In the genomic region with DNA sequence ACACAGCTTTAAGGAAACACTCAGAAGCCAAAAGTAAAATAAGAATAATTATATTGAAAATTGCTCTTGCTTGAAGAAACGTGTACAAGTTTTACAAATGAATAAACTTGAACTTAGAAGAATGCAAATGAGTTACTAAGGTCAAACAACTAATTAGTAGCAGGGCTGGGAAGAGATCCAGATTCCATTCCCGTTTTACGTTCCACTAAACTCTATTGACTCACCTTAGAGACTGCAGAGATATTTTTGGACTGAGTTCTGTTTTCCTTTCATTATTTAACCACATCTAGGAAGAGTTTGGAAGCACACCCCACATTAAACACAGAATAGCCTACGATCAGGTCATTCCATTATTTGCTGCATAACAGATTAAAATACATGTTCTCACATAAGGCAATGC, we compare ENCODE assay signal across 17 mouse cellular contexts.
"Had no signal": no experiment of that assay in that cellular context is flagged by ENCODE, and none has a peak within 500 bp of the region (broad histone marks: within the 10 kb centered on the region; RNA-seq: fewer than 3 reads in every experiment).

No protein-coding gene starts in this region.

- ATAC-seq: intestine, embryonic 16.5 days; liver, postnatal 0 days; midbrain, embryonic 15.5 days had no signal

- H3K4me1 ChIP-seq: limb, embryonic 12.5 days; liver, embryonic 13.5 days; lung, embryonic 15.5 days; megakaryocyte, embryonic 14.5 days; midbrain, embryonic 15.5 days; neural tube, embryonic 13.5 days had no signal

- H3K4me2 ChIP-seq: limb, embryonic 12.5 days; liver, embryonic 13.5 days; lung, embryonic 15.5 days; midbrain, embryonic 11.5 days; midbrain, embryonic 15.5 days; neural tube, embryonic 13.5 days had no signal

- H3K27me3 ChIP-seq: limb, embryonic 12.5 days; liver, embryonic 13.5 days; lung, embryonic 15.5 days; megakaryocyte, embryonic 14.5 days; midbrain, embryonic 15.5 days; neural tube, embryonic 13.5 days had no signal

- H3K4me3 ChIP-seq: limb, embryonic 12.5 days; liver, embryonic 13.5 days; lung, embryonic 15.5 days; megakaryocyte, embryonic 14.5 days; midbrain, embryonic 15.5 days; neural tube, embryonic 13.5 days had no signal

- DNase-seq: liver; liver, embryonic 13.5 days; liver, postnatal 0 days; lung, postnatal 14 days; retina, postnatal 1 day; right cerebral cortex, postnatal 4 days; spleen, adult 18-20 months; thymus, adult 18-20 months; thymus, postnatal 14 days had no signal

- H3K36me3 ChIP-seq: limb, embryonic 12.5 days; liver, embryonic 13.5 days; lung, embryonic 15.5 days; midbrain, embryonic 15.5 days; neural tube, embryonic 13.5 days had no signal

- H3K9ac ChIP-seq: limb, embryonic 12.5 days; liver, embryonic 13.5 days; liver, postnatal 0 days; lung, embryonic 15.5 days; midbrain, embryonic 15.5 days; neural tube, embryonic 13.5 days had no signal

- H3K9me3 ChIP-seq: limb, embryonic 12.5 days; liver, embryonic 13.5 days; lung, embryonic 15.5 days; megakaryocyte, embryonic 14.5 days; midbrain, embryonic 15.5 days; neural tube, embryonic 13.5 days had no signal

- H3K27ac ChIP-seq: limb, embryonic 12.5 days; liver, embryonic 13.5 days; lung, embryonic 15.5 days; macrophage; midbrain, embryonic 15.5 days; neural tube, embryonic 13.5 days had no signal
